ENCODE assay signal across 13 mouse cellular contexts in the genomic region with DNA sequence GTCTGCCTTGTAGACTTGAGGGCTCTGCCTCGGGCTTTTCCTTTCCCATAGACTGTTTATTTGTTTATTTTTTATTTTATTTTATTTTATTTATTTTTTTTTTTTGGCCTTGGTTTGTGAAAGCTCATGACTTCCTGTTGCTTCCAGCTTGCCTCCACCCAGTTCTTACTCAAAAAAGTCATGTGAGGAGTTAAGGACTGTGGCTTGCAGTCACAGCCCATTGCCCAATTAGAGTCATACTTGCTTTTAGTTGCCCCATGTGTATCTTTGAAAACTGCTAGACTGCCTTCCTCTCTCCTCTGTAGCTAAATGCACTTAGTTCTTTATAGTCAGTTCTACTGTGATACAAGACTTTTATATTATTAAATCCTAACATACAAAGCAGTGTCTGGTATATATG. TPM values are rescaled to one million over a fixed set of nuclear protein-coding genes. Genes with fewer than 3 reads are reported as not detected.
DNase-seq lines count a peak whose midpoint lies in the region; ATAC-seq lines count a peak whose summit lies in the region.
"Had no signal": no experiment of that assay in that cellular context is flagged by ENCODE, and none has a peak within 500 bp of the region (broad histone marks: within the 10 kb centered on the region; RNA-seq: fewer than 3 reads in every experiment).

No protein-coding gene starts in this region.

- peak; percentile 58 for ATAC-seq in megakaryocyte, adult 5-6 weeks (ENCODE audit: poor library complexity, severe bottlenecking)
- ATAC-seq: forebrain, embryonic 15.5 days; hindbrain, postnatal 0 days had no signal

- DNase-seq in 3T3-L1 (ENCODE audit: low read depth, low spot score) (peak; percentile 58), 416B (ENCODE audit: low read depth) (peak; percentile 88), adipocyte (ENCODE audit: low spot score) (peak; percentile 91)
- no peak for DNase-seq in frontal cortex, adult 2 months (ENCODE audit: extremely low spot score in 1 of 2, low spot score in 1 of 2)
- no peak for DNase-seq in cerebellum, postnatal 14 days
- DNase-seq in left cerebral cortex, postnatal 10 days (ENCODE audit: extremely low spot score in 1 of 2, low spot score in 2 of 2): no peak
- DNase-seq: adrenal gland, adult 8-10 months; heart, postnatal 10 days; layer of hippocampus, postnatal 36 days; thymus, postnatal 36 days had no signal

- intact Hi-C loops in left cerebral cortex, postnatal 10 days (cut with DNase I): no loop called here

RNA-seq across cellular contexts. Expression of gene Atg7, which starts 1.6 kb away (rescaled TPM):
- 42.2 and 46.8 TPM in 2 replicates for total RNA-seq in megakaryocyte, adult 5-6 weeks (2015)
- total RNA-seq in megakaryocyte, adult 5-6 weeks (2017): 52.0 and 57.9 TPM in 2 replicates
- polyA plus RNA-seq in frontal cortex, adult 2 months (2012; rRNA removed): 17.9 and 18.4 TPM in 2 replicates
- 10 to 100 TPM; 23.6 to 24.6 TPM for total RNA-seq in left cerebral cortex, postnatal 10 days (2021)

Comparison
In these comparisons a context has a peak if more than half of its experiments do, and no peak if none do; other contexts are left out.
1. DNase-seq: peak in 3T3-L1 (single experiment), 416B (single experiment) and adipocyte (single experiment); none in frontal cortex, adult 2 months (0 of 2), cerebellum, postnatal 14 days (0 of 2) and left cerebral cortex, postnatal 10 days (0 of 2).